Mouse (Mus musculus) forebrain, embryonic 15.5 days (tissue): Measurements from ENCODE around the gene Plk5. TPM values are rescaled to one million over a fixed set of nuclear protein-coding genes. Genes with fewer than 3 reads are reported as not detected.

Experiments
- ATAC-seq: fragments of 200-750 bp; cut with Nextera tagmentation; replicated peaks from 2 replicates; pipeline ENCODE4 v1.8.0; 2017; ENCODE audit warnings: mild to moderate bottlenecking, moderate TSS enrichment, moderate library complexity
- H3K27ac ChIP-seq: fragments of 300-500 bp; sonication (generic); replicated peaks from 2 replicates; pipeline ENCODE4 v1.5.1; 2015; ENCODE audit warnings: mild to moderate bottlenecking, inconsistent platforms
- H3K27me3 ChIP-seq: fragments of 300-500 bp; sonication (generic); 2 replicates; pipeline ENCODE4 v1.6.1; 2015; ENCODE audit warnings: inconsistent platforms
- H3K36me3 ChIP-seq: fragments of 300-500 bp; sonication (generic); 2 replicates; pipeline ENCODE4 v1.6.1; 2015; ENCODE audit warnings: mild to moderate bottlenecking, inconsistent platforms
- H3K4me1 ChIP-seq: fragments of 300-500 bp; sonication (generic); 2 replicates; pipeline ENCODE4 v1.6.1; 2015; ENCODE audit warnings: inconsistent platforms
- H3K4me2 ChIP-seq: fragments of 300-500 bp; sonication (generic); replicated peaks from 2 replicates; pipeline ENCODE4 v1.6.1; 2015; ENCODE audit warnings: mild to moderate bottlenecking, inconsistent platforms
- H3K4me3 ChIP-seq: fragments of 300-500 bp; sonication (generic); 2 replicates; pipeline ENCODE4 v1.5.1; 2015; ENCODE audit warnings: mild to moderate bottlenecking, inconsistent platforms
- H3K9ac ChIP-seq: fragments of 300-500 bp; sonication (generic); replicated peaks from 2 replicates; pipeline ENCODE4 v1.6.1; 2015; ENCODE audit warnings: mild to moderate bottlenecking, inconsistent platforms
- H3K9me3 ChIP-seq: fragments of 300-500 bp; sonication (generic); 2 replicates; pipeline ENCODE4 v1.6.1; 2016; ENCODE audit warnings: inconsistent platforms
- WGBS: fragments of 180-500 bp; shearing (Covaris S2); methylation state at CpG from one replicate; pipeline ENCODE4 v1.1.7; 2015; ENCODE audit warnings: mixed read lengths; 5-methylcytosine and 5-hydroxymethylcytosine counted together
- microRNA-seq: library from miRNA; unstranded; fragments of <30 nt; microRNA quantifications from one replicate; pipeline ENCODE4, GENCODE M21; 2016
- polyA plus RNA-seq: library from polyadenylated mRNA; unstranded; fragments of >200 nt; fragmentation: Nextera tagmentation; extraction: Ambion mirVana; gene quantifications from 2 replicates; pipeline ENCODE4 v1.2.1, GENCODE M21; 2015

The Plk5 gene
- polyA plus RNA-seq, 1 experiment from 2014 or later = 2.7 TPM

DNA sequence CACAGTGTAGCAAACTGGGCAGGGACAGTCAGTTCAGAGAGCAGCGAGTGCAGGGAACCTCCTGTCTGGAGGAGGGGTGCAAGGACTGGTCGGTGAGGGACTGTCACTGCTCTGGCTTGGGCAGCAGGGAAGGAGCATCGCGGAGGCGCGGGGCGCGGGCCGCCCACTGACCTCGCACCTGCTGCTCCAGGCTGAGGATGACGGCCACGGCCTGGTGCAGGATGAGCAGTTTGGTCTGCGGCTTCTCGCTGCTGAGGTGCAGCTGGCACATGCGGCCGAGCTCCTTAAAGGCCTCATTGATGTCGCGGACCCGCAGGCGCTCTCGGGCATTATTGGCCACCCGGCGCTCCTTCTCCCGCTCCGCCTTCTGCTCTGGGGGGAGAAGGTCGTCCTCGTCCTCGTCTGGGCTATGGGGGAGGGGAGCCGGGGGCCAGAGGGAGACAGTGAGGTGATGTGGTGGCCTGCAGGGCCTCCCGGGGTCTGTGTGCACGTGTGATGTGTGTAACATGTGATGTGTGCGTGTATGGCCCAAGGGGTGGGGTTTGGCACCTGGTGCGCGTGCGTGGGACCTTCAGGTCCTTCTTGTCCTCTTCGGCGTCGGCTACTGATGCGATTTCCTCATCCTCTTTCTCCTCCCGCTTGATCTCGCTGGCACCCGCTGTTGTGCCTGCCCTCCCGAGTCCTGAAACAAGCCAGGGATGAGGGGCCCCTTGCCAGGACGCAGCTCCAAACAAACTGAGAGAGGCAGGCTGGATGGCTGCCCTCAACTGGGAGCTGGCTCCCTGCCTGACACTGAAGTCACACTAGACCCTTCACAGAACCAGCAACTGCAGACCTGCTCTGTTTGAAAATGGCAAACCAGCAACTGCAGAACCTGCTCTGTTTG, 56.6 kb downstream of the Plk5 start:
- Histone ChIP-seq H3K27me3 (no peaks in the 10 kb centered on the region), H3K4me2 (no peak overlapping the region), H3K27ac (peak overlapping the region; percentile 78), H3K9ac (no peak overlapping the region), H3K36me3 (peaks cover 88% of the 10 kb centered on the region), H3K9me3 (no peaks in the 10 kb centered on the region), H3K4me3 (no peak overlapping the region), H3K4me1 (peaks cover 18% of the 10 kb centered on the region)
- WGBS = 75% methylated on average over 44 of the region's 44 CpGs
- no peak; the same call in 1 of the 2 replicates for ATAC-seq

Small RNA genes lying within 50 kb of the gene (microRNA-seq; reads per million reads assigned to microRNA genes)
- gene Gm22721 = not detected

Other genes starting within 250 kb of the Plk5 start
- 20.3 and 21.5 TPM in 2 replicates for gene Stk11, start 240.7 kb upstream of the Plk5 start, polyA plus RNA-seq
- 437 and 444 TPM in 2 replicates for gene Atp5d, start 217.8 kb upstream of the Plk5 start, polyA plus RNA-seq
- 29.7 and 39.5 TPM in 2 replicates for gene Cbarp, start 215.6 kb upstream of the Plk5 start, polyA plus RNA-seq
- gene Midn, start 208.2 kb upstream of the Plk5 start, polyA plus RNA-seq = 33.0 and 34.9 TPM in 2 replicates
- 350 and 358 TPM in 2 replicates for gene Cirbp, start 190.5 kb upstream of the Plk5 start, polyA plus RNA-seq
- gene 1600002K03Rik, start 183.5 kb upstream of the Plk5 start, polyA plus RNA-seq = 9.7 and 12.7 TPM in 2 replicates
- 35.8 and 36.5 TPM in 2 replicates for gene Efna2, start 177.0 kb upstream of the Plk5 start, polyA plus RNA-seq
- gene Mum1, start 130.0 kb upstream of the Plk5 start, polyA plus RNA-seq = 49.9 and 52.8 TPM in 2 replicates
- gene Ndufs7, start 107.3 kb upstream of the Plk5 start, polyA plus RNA-seq = 248 and 260 TPM in 2 replicates
- gene Gamt, start 95.4 kb upstream of the Plk5 start, polyA plus RNA-seq = 21.3 and 24.0 TPM in 2 replicates
- gene Dazap1, start 95.0 kb upstream of the Plk5 start, polyA plus RNA-seq = 70.0 and 78.4 TPM in 2 replicates
- gene Rps15, start 64.0 kb upstream of the Plk5 start, polyA plus RNA-seq = 628 and 651 TPM in 2 replicates
- gene Apc2, start 60.5 kb upstream of the Plk5 start, polyA plus RNA-seq = 205 and 210 TPM in 2 replicates
- gene 2310011J03Rik, start 35.9 kb upstream of the Plk5 start, polyA plus RNA-seq = 36.9 and 38.1 TPM in 2 replicates
- gene Pcsk4, start 27.0 kb upstream of the Plk5 start, polyA plus RNA-seq = 2.5 and 2.6 TPM in 2 replicates
- 2.6 and 2.9 TPM in 2 replicates for gene Reep6, start 26.5 kb upstream of the Plk5 start, polyA plus RNA-seq
- 0.32 and 0.61 TPM in 2 replicates for gene Adamtsl5, start 8.0 kb upstream of the Plk5 start, polyA plus RNA-seq
- gene Mex3d, start 31.2 kb downstream of the Plk5 start, polyA plus RNA-seq = 22.0 and 22.7 TPM in 2 replicates
- 281 and 295 TPM in 2 replicates for gene Mbd3, start 43.1 kb downstream of the Plk5 start, polyA plus RNA-seq
- 551 and 574 TPM in 2 replicates for gene Uqcr11, start 50.4 kb downstream of the Plk5 start, polyA plus RNA-seq
- 85.2 and 89.6 TPM in 2 replicates for gene Tcf3, start 77.2 kb downstream of the Plk5 start, polyA plus RNA-seq
- 0.23 and 0.61 TPM in 2 replicates for gene Onecut3, start 138.4 kb downstream of the Plk5 start, polyA plus RNA-seq
- gene Atp8b3, start 182.7 kb downstream of the Plk5 start, polyA plus RNA-seq = 0.23 and 0.33 TPM in 2 replicates
- gene Rexo1, start 205.1 kb downstream of the Plk5 start, polyA plus RNA-seq = 31.3 and 32.9 TPM in 2 replicates
- gene Klf16, start 220.9 kb downstream of the Plk5 start, polyA plus RNA-seq = 8.0 and 8.5 TPM in 2 replicates
- gene Abhd17a, start 233.9 kb downstream of the Plk5 start, polyA plus RNA-seq = 118 and 120 TPM in 2 replicates
- gene Scamp4, start 246.4 kb downstream of the Plk5 start, polyA plus RNA-seq = 66.8 and 68.2 TPM in 2 replicates
- 4.5 and 6.4 TPM in 2 replicates for gene Adat3, start 246.4 kb downstream of the Plk5 start, polyA plus RNA-seq
- gene Gm49322, start 249.6 kb downstream of the Plk5 start, polyA plus RNA-seq = 3.2 and 4.5 TPM in 2 replicates